Mouse (Mus musculus) monocyte, adult 59 days (primary cell): ENCODE measurements around the gene Skint3. TPM values are rescaled to one million over a fixed set of nuclear protein-coding genes. Genes with fewer than 3 reads are reported as not detected.

ENCODE experiments used
- total RNA-seq, 2 experiments: library from RNA; stranded (reverse); gene quantifications; one replicate each; pipeline ENCODE4 v1.2.4; 2023

Gene Skint3
- 10 to 100 TPM in 1 of 2 experiments, 1 to 10 TPM in 1; 9.6 to 17.9 TPM for total RNA-seq

DNA sequence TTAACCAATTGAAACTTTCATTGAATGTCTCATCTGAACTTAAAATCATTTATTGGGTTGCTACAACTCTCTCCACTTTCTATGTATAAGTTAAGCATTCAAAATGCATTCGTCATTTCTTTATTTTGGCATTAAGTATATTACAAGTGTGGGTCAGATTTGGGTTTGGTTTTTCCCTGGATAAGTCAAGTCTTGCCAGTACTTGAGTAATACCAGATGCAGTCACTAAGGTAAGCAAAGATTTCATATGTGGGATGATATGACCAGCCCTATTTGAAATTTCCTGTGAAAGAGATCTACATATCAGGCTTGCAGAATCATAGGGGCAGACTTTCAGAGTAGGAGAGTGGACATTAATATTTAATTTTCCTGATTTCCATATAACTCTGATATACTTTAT is at the start of gene Skint3:
Skint3 (plus strand) TSS at position 301 of the 400 bp plus-strand sequence.

Other genes with a start within 250 kb of the Skint3 start
- not detected for gene Skint1, start 226.0 kb upstream of the Skint3 start, total RNA-seq
- not detected for gene Skint4, start 160.2 kb upstream of the Skint3 start, total RNA-seq
- not detected for gene Skint9, start 201.7 kb downstream of the Skint3 start, total RNA-seq